Mouse (Mus musculus): Measurements from ENCODE around the gene Acot4. TPM values are rescaled to one million over a fixed set of nuclear protein-coding genes. Genes with fewer than 3 reads are reported as not detected.
"Not testable (repeated sequence)": the region's sequence is repeated elsewhere in the genome, so short reads cannot be mapped to it uniquely, and the experiment has no call there.

The Acot4 gene
- polyA plus RNA-seq, 1 experiment from 2014 or later = 6.0 TPM

GRCm38 (mm10) chr12:84033302-84033701, 4.9 kb upstream of the Acot4 start:
- H3K27me3 ChIP-seq; H3K36me3 ChIP-seq; ATAC-seq (replicated peaks; ENCODE audit: low FRiP score); H3K9me3 ChIP-seq (replicated peaks); H3K27ac ChIP-seq; H3K4me1 ChIP-seq; H3K4me2 ChIP-seq; H3K9ac ChIP-seq; H3K4me3 ChIP-seq (replicated peaks): not testable (repeated sequence)
- 70% methylated on average over 2 of the region's 2 CpGs for WGBS

- H3K4me3 ChIP-seq (replicated peaks) = no peak overlapping the region
- peaks cover 5% of the 10 kb centered on the region; the same call in 1 of the 2 replicates for H3K27me3 ChIP-seq
- 22% methylated on average over 4 of the region's 4 CpGs for WGBS
- H3K27ac ChIP-seq = no peak overlapping the region
- ATAC-seq (replicated peaks; ENCODE audit: low FRiP score) = no peak
- no peaks in the 10 kb centered on the region for H3K36me3 ChIP-seq
- H3K4me2 ChIP-seq = no peak overlapping the region
- no peaks in the 10 kb centered on the region for H3K9me3 ChIP-seq (replicated peaks)
- H3K4me1 ChIP-seq = peaks cover 3% of the 10 kb centered on the region; the same call in 1 of the 2 replicates
- H3K9ac ChIP-seq = no peak overlapping the region
Observed at GRCm38 (mm10) chr12:84034108-84034507, 4.1 kb upstream of the Acot4 start.

GRCm38 (mm10) chr12:84038691-84039111, 522 bp downstream of the Acot4 start, which contains the start of gene Gm49366:
Gene Gm49366 (plus strand): TSS chr12:84038935.
- WGBS = 5% methylated on average over 39 of the region's 39 CpGs
- H3K27ac ChIP-seq; H3K9me3 ChIP-seq (replicated peaks); H3K4me1 ChIP-seq; H3K36me3 ChIP-seq; H3K27me3 ChIP-seq: not testable (repeated sequence)
- ATAC-seq (replicated peaks; ENCODE audit: low FRiP score) = peak; percentile 75
- H3K4me2 ChIP-seq = peak within 1 kb of the TSS; percentile 75
- peak within 1 kb of the TSS; percentile 51 for H3K4me3 ChIP-seq (replicated peaks)
- H3K9ac ChIP-seq = peak within 1 kb of the TSS; percentile 52

- ATAC-seq (replicated peaks; ENCODE audit: low FRiP score) = 0 out of 2 replicates have a peak, but pooled peaks have one; percentile 19
- H3K4me1 ChIP-seq = peaks cover 3% of the 10 kb centered on the region; the same call in 1 of the 2 replicates
- WGBS = 73% methylated on average over 5 of the region's 5 CpGs
- H3K4me2 ChIP-seq = no peak overlapping the region
- H3K4me3 ChIP-seq (replicated peaks) = no peak overlapping the region
- peaks cover 5% of the 10 kb centered on the region; the same call in 1 of the 2 replicates for H3K27me3 ChIP-seq
- H3K27ac ChIP-seq = peak overlapping the region; percentile 59
- H3K9ac ChIP-seq = no peak overlapping the region
- peaks cover 4% of the 10 kb centered on the region; the same call in 1 of the 2 replicates for H3K9me3 ChIP-seq (replicated peaks)
- H3K36me3 ChIP-seq = no peaks in the 10 kb centered on the region
Observed at GRCm38 (mm10) chr12:84042248-84042647, 4.1 kb downstream of the Acot4 start.

GRCm38 (mm10) chr12:84044045-84044444, 5.9 kb downstream of the Acot4 start:
- Histone ChIP-seq H3K27ac (no peak overlapping the region), H3K36me3 (no peaks in the 10 kb centered on the region), H3K4me1 (no peaks in the 10 kb centered on the region), H3K9me3 (replicated peaks) (peaks cover 14% of the 10 kb centered on the region), H3K27me3 (no peaks in the 10 kb centered on the region), H3K9ac (no peak overlapping the region), H3K4me3 (replicated peaks) (no peak overlapping the region), H3K4me2 (no peak overlapping the region)
- 71% methylated on average over 2 of the region's 2 CpGs for WGBS
- ATAC-seq (replicated peaks; ENCODE audit: low FRiP score) = no peak

- no peak overlapping the region for H3K4me3 ChIP-seq (replicated peaks)
- no peak overlapping the region for H3K27ac ChIP-seq
- H3K36me3 ChIP-seq = no peaks in the 10 kb centered on the region
- no peak overlapping the region for H3K9ac ChIP-seq
- no peaks in the 10 kb centered on the region for H3K4me1 ChIP-seq
- H3K4me2 ChIP-seq = no peak overlapping the region
- ATAC-seq (replicated peaks; ENCODE audit: low FRiP score) = no peak
- H3K27me3 ChIP-seq = 0 out of 2 replicates have a peak, but pooled peaks cover 4% of the 10 kb centered on the region
- 97% methylated on average over 1 of the region's 1 CpGs for WGBS
- H3K9me3 ChIP-seq (replicated peaks) = peaks cover 9% of the 10 kb centered on the region
Observed at GRCm38 (mm10) chr12:84046906-84047305, 8.7 kb downstream of the Acot4 start.

- peaks cover 30% of the 10 kb centered on the region for H3K27me3 ChIP-seq
- not testable (repeated sequence) for H3K4me3 ChIP-seq (replicated peaks); H3K4me1 ChIP-seq; H3K9ac ChIP-seq; H3K36me3 ChIP-seq; H3K27ac ChIP-seq; ATAC-seq (replicated peaks; ENCODE audit: low FRiP score); H3K4me2 ChIP-seq; H3K9me3 ChIP-seq (replicated peaks)
- 87% methylated on average over 5 of the region's 5 CpGs for WGBS
Observed at GRCm38 (mm10) chr12:84050744-84051143, 12.6 kb downstream of the Acot4 start.

- Histone ChIP-seq H3K9me3 (replicated peaks) (peaks cover 9% of the 10 kb centered on the region), H3K27me3 (peaks cover 30% of the 10 kb centered on the region), H3K36me3 (no peaks in the 10 kb centered on the region), H3K4me1 (peaks cover 10% of the 10 kb centered on the region), H3K27ac (no peak within 1 kb of the TSS), H3K4me3 (replicated peaks) (peak within 1 kb of the TSS; percentile 51), H3K9ac (no peak within 1 kb of the TSS), H3K4me2 (peak within 1 kb of the TSS; percentile 94)
- WGBS = 73% methylated on average over 5 of the region's 5 CpGs
- no peak for ATAC-seq (replicated peaks; ENCODE audit: low FRiP score)
Observed at GRCm38 (mm10) chr12:84051937-84052474, 13.8 kb downstream of the Acot4 start, which contains the start of gene Acot3. Gene Acot3 (plus strand): TSS chr12:84052144.

- Histone ChIP-seq H3K4me2 (peak overlapping the region; percentile 94; the same call in 1 of the 2 replicates), H3K4me1 (peaks cover 10% of the 10 kb centered on the region), H3K36me3 (no peaks in the 10 kb centered on the region), H3K4me3 (replicated peaks) (0 out of 2 replicates have a peak overlapping the region, but pooled peaks have one; percentile 3), H3K27ac (no peak overlapping the region), H3K9me3 (replicated peaks) (peaks cover 9% of the 10 kb centered on the region), H3K9ac (no peak overlapping the region), H3K27me3 (peaks cover 30% of the 10 kb centered on the region)
- no peak for ATAC-seq (replicated peaks; ENCODE audit: low FRiP score)
- 89% methylated on average over 7 of the region's 7 CpGs for WGBS
Observed at GRCm38 (mm10) chr12:84052609-84053008, 14.4 kb downstream of the Acot4 start.

GRCm38 (mm10) chr12:84053173-84053572, 15.0 kb downstream of the Acot4 start:
- Histone ChIP-seq H3K27me3 (peaks cover 30% of the 10 kb centered on the region), H3K4me1 (peaks cover 10% of the 10 kb centered on the region), H3K4me3 (replicated peaks) (peak overlapping the region; percentile 51), H3K9me3 (replicated peaks) (peaks cover 7% of the 10 kb centered on the region), H3K36me3 (no peaks in the 10 kb centered on the region), H3K4me2 (peak overlapping the region; percentile 94), H3K27ac (no peak overlapping the region), H3K9ac (peak overlapping the region; percentile 41)
- no peak for ATAC-seq (replicated peaks; ENCODE audit: low FRiP score)
- WGBS = 16% methylated on average over 16 of the region's 16 CpGs

- peak overlapping the region; percentile 51 for H3K4me3 ChIP-seq (replicated peaks)
- WGBS = 4% methylated on average over 28 of the region's 46 CpGs
- no peaks in the 10 kb centered on the region for H3K36me3 ChIP-seq
- peak overlapping the region; percentile 94 for H3K4me2 ChIP-seq
- ATAC-seq (replicated peaks; ENCODE audit: low FRiP score) = peak; percentile 29; the same call in 1 of the 2 replicates
- 0 out of 2 replicates have a peak, but pooled peaks cover under 1% of the 10 kb centered on the region for H3K9me3 ChIP-seq (replicated peaks)
- H3K9ac ChIP-seq = peak overlapping the region; percentile 41
- no peak overlapping the region for H3K27ac ChIP-seq
- H3K4me1 ChIP-seq = peaks cover 10% of the 10 kb centered on the region
- peaks cover 30% of the 10 kb centered on the region for H3K27me3 ChIP-seq
Observed at GRCm38 (mm10) chr12:84053679-84054391, 15.7 kb downstream of the Acot4 start.

- 35% methylated on average over 2 of the region's 2 CpGs for WGBS
- Histone ChIP-seq H3K4me1 (no peaks in the 10 kb centered on the region), H3K4me2 (no peak overlapping the region), H3K4me3 (replicated peaks) (no peak overlapping the region), H3K9ac (no peak overlapping the region), H3K9me3 (replicated peaks) (no peaks in the 10 kb centered on the region), H3K27me3 (peaks cover 3% of the 10 kb centered on the region; the same call in 1 of the 2 replicates), H3K36me3 (no peaks in the 10 kb centered on the region), H3K27ac (no peak overlapping the region)
- ATAC-seq (replicated peaks; ENCODE audit: low FRiP score) = no peak
Observed at GRCm38 (mm10) chr12:84060946-84061345, 22.8 kb downstream of the Acot4 start.
